Mouse (Mus musculus) lung, embryonic 14.5 days (tissue): ENCODE results near the gene Zbtb48. TPM values are rescaled to one million over a fixed set of nuclear protein-coding genes. Genes with fewer than 3 reads are reported as not detected.
A peak's percentile ranks its signal among the peaks of the same experiment; 100 is the strongest.

Experiments
- ATAC-seq: fragments of 200-750 bp; cut with Nextera tagmentation; 2 replicates; pipeline ENCODE4 v1.8.0; 2017; ENCODE audit warnings: mild to moderate bottlenecking, moderate TSS enrichment, moderate library complexity; ENCODE audit not compliant: insufficient read depth
- DNase-seq: peaks from one replicate; pipeline ENCODE4 v3.0.0-alpha.2; 2015
- H3K27ac ChIP-seq: fragments of 300-500 bp; sonication (generic); 2 replicates; pipeline ENCODE4 v1.5.1; 2014; ENCODE audit warnings: low read depth, mild to moderate bottlenecking, moderate library complexity
- H3K27me3 ChIP-seq: fragments of 300-500 bp; sonication (generic); 2 replicates; pipeline ENCODE4 v1.6.1; 2014; ENCODE audit warnings: low read length, control low read depth; ENCODE audit not compliant: insufficient read depth
- H3K36me3 ChIP-seq: fragments of 300-500 bp; sonication (generic); 2 replicates; pipeline ENCODE4 v1.6.1; 2014; ENCODE audit warnings: control low read depth; ENCODE audit not compliant: insufficient read depth
- H3K4me1 ChIP-seq: fragments of 300-500 bp; sonication (generic); 2 replicates; pipeline ENCODE4 v1.6.1; 2014; ENCODE audit warnings: antibody characterized with exemption, control low read depth; ENCODE audit not compliant: insufficient read depth
- H3K4me2 ChIP-seq: fragments of 300-500 bp; sonication (generic); 2 replicates; pipeline ENCODE4 v1.6.1; 2014; ENCODE audit warnings: mild to moderate bottlenecking
- H3K4me3 ChIP-seq: fragments of 300-500 bp; sonication (generic); 2 replicates; pipeline ENCODE4 v1.5.1; 2014; ENCODE audit warnings: low read depth, low read length
- H3K9ac ChIP-seq: fragments of 300-500 bp; sonication (generic); 2 replicates; pipeline ENCODE4 v1.6.1; 2014
- H3K9me3 ChIP-seq: fragments of 300-500 bp; sonication (generic); 2 replicates; pipeline ENCODE4 v1.6.1; 2016; ENCODE audit warnings: low read depth, low read length, control low read depth
- CTCF ChIP-seq: IDR thresholded peaks from 2 replicates; pipeline ENCODE4 v1.5.1; 2016; ENCODE audit warnings: antibody characterized with exemption, low read depth
- WGBS: fragments of 180-500 bp; shearing (Covaris S2); extraction: QIAGEN DNeasy Blood & Tissue Kit; methylation state at CpG from one replicate; pipeline ENCODE4 v1.1.7; 2014; 5-methylcytosine and 5-hydroxymethylcytosine counted together
- polyA plus RNA-seq: library from polyadenylated mRNA; unstranded; fragments of >200 nt; fragmentation: Nextera tagmentation; extraction: Ambion mirVana; gene quantifications from 2 replicates; pipeline ENCODE4 v1.2.1, GENCODE M21; 2014

Zbtb48 gene
- polyA plus RNA-seq, 1 experiment from 2014 or later, result 22.7 TPM

GRCm38 (mm10) chr4:152029087-152029486 lies 1.6 kb upstream of the Zbtb48 start:
- no peak for ATAC-seq

GRCm38 (mm10) chr4:152028456-152028855 lies 985 bp upstream of the Zbtb48 start:
- H3K36me3 ChIP-seq, result peaks cover 14% of the 10 kb centered on the region
- H3K27ac ChIP-seq, result no peak overlapping the region
- H3K4me1 ChIP-seq, result peaks cover 14% of the 10 kb centered on the region
- H3K4me2 ChIP-seq, result peak overlapping the region; percentile 98
- ATAC-seq (no peak), DNase-seq (no peak)
- H3K9me3 ChIP-seq, result no peaks in the 10 kb centered on the region
- 53% methylated on average over 15 of the region's 15 CpGs for WGBS
- peak overlapping the region; percentile 68 for H3K9ac ChIP-seq
- peak overlapping the region; percentile 73 for H3K4me3 ChIP-seq
- no peaks in the 10 kb centered on the region for H3K27me3 ChIP-seq
- no peak for TF ChIP-seq CTCF

More at GRCm38 (mm10) chr4:152029087-152029486, 1.6 kb upstream of the Zbtb48 start:
- Histone ChIP-seq H3K36me3 (peaks cover 8% of the 10 kb centered on the region; the same call in 1 of the 2 replicates), H3K27ac (no peak overlapping the region), H3K4me2 (no peak overlapping the region), H3K4me3 (no peak overlapping the region), H3K9me3 (no peaks in the 10 kb centered on the region), H3K27me3 (no peaks in the 10 kb centered on the region), H3K9ac (no peak overlapping the region), H3K4me1 (peaks cover 14% of the 10 kb centered on the region)
- no peak for DNase-seq
- WGBS, result 40% methylated on average over 5 of the region's 5 CpGs
- TF ChIP-seq CTCF, result peak; percentile 57

- no peaks in the 10 kb centered on the region for H3K27me3 ChIP-seq
- WGBS, result 1% methylated on average over 39 of the region's 41 CpGs
- peak; percentile 58 for ATAC-seq
- peak overlapping the region; percentile 73 for H3K4me3 ChIP-seq
- TF ChIP-seq CTCF, result peak; percentile 12; the same call in 1 of the 2 replicates
- H3K4me1 ChIP-seq, result peaks cover 14% of the 10 kb centered on the region
- H3K36me3 ChIP-seq, result peaks cover 29% of the 10 kb centered on the region
- H3K27ac ChIP-seq, result peak overlapping the region; percentile 54; the same call in 1 of the 2 replicates
- H3K9me3 ChIP-seq, result no peaks in the 10 kb centered on the region
- DNase-seq, result peak; percentile 34
- peak overlapping the region; percentile 98 for H3K4me2 ChIP-seq
- peak overlapping the region; percentile 68 for H3K9ac ChIP-seq
These were observed 541 bp downstream of the Zbtb48 start for GRCm38 (mm10) chr4:152026751-152027508.

- DNase-seq (no peak), ATAC-seq (no peak)
- Histone ChIP-seq H3K4me3 (no peak overlapping the region), H3K36me3 (peaks cover 53% of the 10 kb centered on the region), H3K4me1 (peaks cover 14% of the 10 kb centered on the region), H3K4me2 (no peak overlapping the region), H3K9me3 (no peaks in the 10 kb centered on the region), H3K27ac (no peak overlapping the region), H3K9ac (no peak overlapping the region; the same call in 1 of the 2 replicates), H3K27me3 (no peaks in the 10 kb centered on the region)
- no peak for TF ChIP-seq CTCF
- 84% methylated on average over 11 of the region's 11 CpGs for WGBS
These were observed 2.9 kb downstream of the Zbtb48 start for GRCm38 (mm10) chr4:152024525-152024924.

- H3K9me3 ChIP-seq, result no peaks in the 10 kb centered on the region
- peaks cover 10% of the 10 kb centered on the region; the same call in 1 of the 2 replicates for H3K4me1 ChIP-seq
- no peak for ATAC-seq
- H3K36me3 ChIP-seq, result peaks cover 73% of the 10 kb centered on the region
- no peak overlapping the region for H3K27ac ChIP-seq
- no peak overlapping the region for H3K4me3 ChIP-seq
- H3K4me2 ChIP-seq, result no peak overlapping the region
- WGBS, result 79% methylated on average over 8 of the region's 8 CpGs
- no peak overlapping the region for H3K9ac ChIP-seq
- no peak for TF ChIP-seq CTCF
- no peaks in the 10 kb centered on the region for H3K27me3 ChIP-seq
- DNase-seq, result no peak
These were observed 5.0 kb downstream of the Zbtb48 start for GRCm38 (mm10) chr4:152022506-152022905.

- Histone ChIP-seq H3K9me3 (no peaks in the 10 kb centered on the region), H3K9ac (no peak overlapping the region), H3K4me1 (peaks cover 10% of the 10 kb centered on the region; the same call in 1 of the 2 replicates), H3K27ac (peak overlapping the region; percentile 33), H3K4me3 (no peak overlapping the region), H3K4me2 (no peak overlapping the region), H3K27me3 (no peaks in the 10 kb centered on the region), H3K36me3 (peaks cover 80% of the 10 kb centered on the region)
- whole genome bisulfite sequencing, result 71% methylated on average over 12 of the region's 12 CpGs
- no peak for DNase-seq
- no peak for ATAC-seq
- no peak; the same call in 1 of the 2 replicates for TF ChIP-seq CTCF
These were observed 5.8 kb downstream of the Zbtb48 start for GRCm38 (mm10) chr4:152021568-152022097.

GRCm38 (mm10) chr4:152020024-152020423 lies 7.4 kb downstream of the Zbtb48 start:
- Histone ChIP-seq H3K4me3 (no peak overlapping the region), H3K9ac (no peak overlapping the region), H3K9me3 (no peaks in the 10 kb centered on the region), H3K27me3 (no peaks in the 10 kb centered on the region), H3K36me3 (peaks cover 95% of the 10 kb centered on the region), H3K27ac (no peak overlapping the region), H3K4me1 (no peaks in the 10 kb centered on the region), H3K4me2 (no peak overlapping the region)
- 90% methylated on average over 21 of the region's 21 CpGs for WGBS
- no peak for ATAC-seq
- no peak for TF ChIP-seq CTCF
- no peak for DNase-seq
